ENCODE assay signal across 16 mouse cellular contexts in the genomic region with DNA sequence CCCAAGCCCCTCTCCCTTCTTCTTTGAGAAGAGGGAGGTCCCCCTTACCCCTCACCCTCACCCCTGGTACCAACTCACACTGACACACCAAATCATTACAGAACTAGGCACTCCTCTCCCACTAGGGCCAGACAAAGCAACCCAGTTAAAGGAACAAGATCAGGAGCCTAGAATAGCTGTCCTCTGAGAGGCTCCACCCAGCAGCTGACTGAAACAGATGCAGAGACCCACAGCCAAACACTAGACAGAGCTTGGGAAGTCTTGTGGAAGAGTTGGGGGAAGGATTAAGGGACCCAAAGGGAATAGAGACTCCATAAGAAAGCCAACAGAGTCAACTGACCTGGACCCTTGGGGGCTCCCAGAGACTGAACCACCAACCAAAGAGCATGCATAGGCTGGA.
"Had no signal": no experiment of that assay in that cellular context is flagged by ENCODE, and none has a peak within 500 bp of the region (broad histone marks: within the 10 kb centered on the region; RNA-seq: fewer than 3 reads in every experiment).

No protein-coding gene starts in this region.

- H3K9me3 ChIP-seq: limb, embryonic 10.5 days; liver, embryonic 15.5 days; midbrain, embryonic 10.5 days; neural tube, embryonic 15.5 days; stomach, embryonic 15.5 days had no signal

- H3K36me3 ChIP-seq: limb, embryonic 10.5 days; liver, embryonic 15.5 days; midbrain, embryonic 10.5 days; neural tube, embryonic 15.5 days; stomach, embryonic 15.5 days had no signal

- H3K4me1 ChIP-seq: liver, embryonic 15.5 days; neural tube, embryonic 15.5 days; stomach, embryonic 15.5 days had no signal

- H3K4me3 ChIP-seq: layer of hippocampus, adult 2 months; limb, embryonic 10.5 days; liver, embryonic 15.5 days; midbrain, embryonic 10.5 days; myocyte; neural tube, embryonic 15.5 days; stomach, embryonic 15.5 days had no signal

- H3K27me3 ChIP-seq: liver, embryonic 15.5 days; neural tube, embryonic 15.5 days; stomach, embryonic 15.5 days had no signal

- DNase-seq: kidney, postnatal 4 days; lung, embryonic 14.5 days; lung, postnatal 10 days; lung, postnatal 4 days; midbrain, embryonic 14.5 days; right cerebral cortex, postnatal 4 days; thymus, adult 2 months; thymus, postnatal 25 days had no signal

- H3K27ac ChIP-seq: kidney, postnatal 0 days; layer of hippocampus, adult 2 months; limb, embryonic 10.5 days; liver, embryonic 15.5 days; midbrain, embryonic 10.5 days; neural tube, embryonic 15.5 days; stomach, embryonic 15.5 days had no signal
